Comparison of ENCODE assay signal across 8 mouse cellular contexts in the genomic region with DNA sequence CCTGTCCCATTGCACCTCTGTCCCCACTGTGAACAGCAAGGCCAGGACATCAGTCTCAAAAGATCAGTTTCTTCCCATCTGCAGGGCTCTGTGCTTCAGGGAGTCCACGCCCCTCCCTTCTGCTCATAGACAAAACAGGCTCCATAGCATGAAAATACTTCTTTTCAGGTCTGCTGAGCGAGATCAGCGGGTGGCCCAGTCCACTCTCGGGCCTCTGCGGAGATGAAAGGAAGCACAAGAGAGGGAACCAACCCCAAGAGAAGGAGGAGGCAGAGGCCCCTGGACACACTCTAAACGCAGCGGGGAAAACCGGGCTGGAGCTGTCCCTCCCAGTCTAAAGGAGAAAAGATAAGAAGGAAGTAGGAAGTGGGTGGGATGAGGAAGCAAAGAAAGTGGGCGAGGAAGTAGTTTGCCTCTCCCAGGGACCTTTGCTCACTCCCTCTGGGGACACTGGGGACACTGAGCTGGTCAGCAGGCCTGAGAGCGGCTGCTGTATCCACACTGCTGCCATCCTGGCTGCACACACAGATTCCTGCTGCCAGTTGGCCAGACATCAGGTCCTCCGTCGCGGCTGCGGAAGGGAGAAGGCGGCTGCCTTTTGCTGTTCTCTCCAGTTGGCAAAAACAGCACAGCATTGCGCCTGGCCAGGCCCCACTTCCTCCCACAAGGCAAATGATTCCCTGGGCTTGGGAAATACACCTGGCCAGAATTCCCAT.
DNase-seq lines count a peak whose midpoint lies in the region; ATAC-seq and TF ChIP-seq lines count a peak whose summit lies in the region.

No protein-coding gene starts in this region.

- no peak for TF ChIP-seq CTCF in ES-Bruce4 (IDR thresholded peaks at IDR 0.05; ENCODE audit: low read depth, low read length)
- TF ChIP-seq CTCF in liver, postnatal 0 days (IDR thresholded peaks at IDR 0.05; ENCODE audit: low read depth): no peak

- no peak for TF ChIP-seq POLR2A in ES-Bruce4 (IDR thresholded peaks at IDR 0.05; ENCODE audit: insufficient read depth, low read length)

- no peaks in the 10 kb centered on the region for H3K36me3 ChIP-seq in ES-Bruce4 (ENCODE audit: control insufficient read depth, insufficient read depth, low read length, poor library complexity, severe bottlenecking)
- no peaks in the 10 kb centered on the region for H3K36me3 ChIP-seq in hindbrain, embryonic 10.5 days
- H3K36me3 ChIP-seq in liver, postnatal 0 days (replicated peaks; ENCODE audit: insufficient read depth, low read length): no peaks in the 10 kb centered on the region
- no peaks in the 10 kb centered on the region for H3K36me3 ChIP-seq in neural tube, embryonic 15.5 days

- peak; percentile 88 to 91 for DNase-seq in cerebellum, postnatal 14 days
- peak; percentile 84 to 86 for DNase-seq in frontal cortex, postnatal 36 days (ENCODE audit: low spot score in 2 of 2)
- peak; percentile 68 for DNase-seq in hindbrain, embryonic 10.5 days (ENCODE audit: low spot score)
- peak; percentile 26 for DNase-seq in layer of hippocampus, adult 9-10 months (ENCODE audit: low spot score)
- peak; percentile 49 for DNase-seq in liver, postnatal 0 days
- DNase-seq in thymus, postnatal 0 days (ENCODE audit: low spot score): no peak

- TF ChIP-seq EP300 in ES-Bruce4 (IDR thresholded peaks at IDR 0.05; ENCODE audit: insufficient read depth, low read depth, low read length): no peak
- no peak for TF ChIP-seq EP300 in liver, postnatal 0 days (IDR thresholded peaks at IDR 0.05; ENCODE audit: low read depth)

- peak overlapping the region; percentile 36 for H3K4me2 ChIP-seq in liver, postnatal 0 days (ENCODE audit: low read depth, low read length)
- peak overlapping the region; percentile 37 for H3K4me2 ChIP-seq in neural tube, embryonic 15.5 days

- H3K9ac ChIP-seq in ES-Bruce4 (ENCODE audit: low read depth, poor library complexity, severe bottlenecking): no peak overlapping the region
- H3K9ac ChIP-seq in liver, postnatal 0 days (replicated peaks): peak overlapping the region; percentile 18; the same call in 1 of the 2 replicates
- H3K9ac ChIP-seq in neural tube, embryonic 15.5 days (replicated peaks): no peak overlapping the region; the same call in 1 of the 2 replicates

- 1% methylated on average over 16 of the region's 16 CpGs for WGBS in hindbrain, embryonic 10.5 days
- 15% methylated on average over 16 of the region's 16 CpGs for WGBS in liver, postnatal 0 days (ENCODE audit: insufficient replicate concordance)
- WGBS in neural tube, embryonic 15.5 days: 4% methylated on average over 16 of the region's 16 CpGs

- H3K9me3 ChIP-seq in ES-Bruce4 (replicated peaks; ENCODE audit: control insufficient read depth, insufficient read depth, low read length, poor library complexity, severe bottlenecking): no peaks in the 10 kb centered on the region
- no peaks in the 10 kb centered on the region for H3K9me3 ChIP-seq in hindbrain, embryonic 10.5 days
- H3K9me3 ChIP-seq in liver, postnatal 0 days (ENCODE audit: low read length): no peaks in the 10 kb centered on the region
- no peaks in the 10 kb centered on the region for H3K9me3 ChIP-seq in neural tube, embryonic 15.5 days (replicated peaks)

- H3K4me3 ChIP-seq in ES-Bruce4 (ENCODE audit: low read depth, low read length): peak overlapping the region; percentile 10; the same call in 1 of the 2 replicates
- H3K4me3 ChIP-seq in hindbrain, embryonic 10.5 days: peak overlapping the region; percentile 39
- no peak overlapping the region for H3K4me3 ChIP-seq in liver, postnatal 0 days (ENCODE audit: low read depth, low read length)
- 0 out of 2 replicates have a peak overlapping the region, but pooled peaks have one; percentile 12 for H3K4me3 ChIP-seq in neural tube, embryonic 15.5 days (replicated peaks)

- H3K4me1 ChIP-seq in ES-Bruce4 (ENCODE audit: control insufficient read depth, insufficient read depth, low read length): peaks cover 2% of the 10 kb centered on the region
- H3K4me1 ChIP-seq in hindbrain, embryonic 10.5 days (replicated peaks): peaks cover 57% of the 10 kb centered on the region
- peaks cover 25% of the 10 kb centered on the region for H3K4me1 ChIP-seq in liver, postnatal 0 days (ENCODE audit: insufficient read depth)
- peaks cover 32% of the 10 kb centered on the region for H3K4me1 ChIP-seq in neural tube, embryonic 15.5 days

- no peak overlapping the region for H3K27ac ChIP-seq in ES-Bruce4 (ENCODE audit: insufficient read depth, low read length)
- H3K27ac ChIP-seq in hindbrain, embryonic 10.5 days: peak overlapping the region; percentile 82
- H3K27ac ChIP-seq in liver, postnatal 0 days (ENCODE audit: low read depth): no peak overlapping the region
- peak overlapping the region; percentile 33; the same call in 1 of the 2 replicates for H3K27ac ChIP-seq in neural tube, embryonic 15.5 days (replicated peaks)

- no peaks in the 10 kb centered on the region for H3K27me3 ChIP-seq in ES-Bruce4 (ENCODE audit: control insufficient read depth, insufficient read depth, low read length, poor library complexity, severe bottlenecking)
- H3K27me3 ChIP-seq in hindbrain, embryonic 10.5 days (ENCODE audit: insufficient read depth, poor library complexity, severe bottlenecking): peaks cover 95% of the 10 kb centered on the region
- no peaks in the 10 kb centered on the region for H3K27me3 ChIP-seq in liver, postnatal 0 days (ENCODE audit: insufficient read depth, low read length)
- H3K27me3 ChIP-seq in neural tube, embryonic 15.5 days (replicated peaks): peaks cover 32% of the 10 kb centered on the region

- ATAC-seq in liver, postnatal 0 days: peak; percentile 35; the same call in 1 of the 2 replicates
- ATAC-seq in neural tube, embryonic 15.5 days (ENCODE audit: low FRiP score): peak; percentile 70; the same call in 1 of the 2 replicates

Comparison
In these comparisons a context has a peak if more than half of its experiments do, and no peak if none do; other contexts are left out.
1. H3K27ac ChIP-seq: peak in hindbrain, embryonic 10.5 days (single experiment) and neural tube, embryonic 15.5 days (single experiment); none in ES-Bruce4 (single experiment) and liver, postnatal 0 days (single experiment).